Comparison of ENCODE assay signal across 8 mouse cellular contexts in genomic region chr6:97353933-97354332, GRCm38 (mm10).
DNase-seq lines count a peak whose midpoint lies in the region; ATAC-seq lines count a peak whose summit lies in the region.

No protein-coding gene starts in this region.

- no peak overlapping the region for H3K9ac ChIP-seq in hindbrain, embryonic 16.5 days (ENCODE audit: low read depth, low read length)
- H3K9ac ChIP-seq in embryonic facial prominence, embryonic 12.5 days: no peak overlapping the region
- no peak overlapping the region for H3K9ac ChIP-seq in neural tube, embryonic 14.5 days (replicated peaks; ENCODE audit: low read depth, low read length)

- peaks cover 6% of the 10 kb centered on the region; the same call in 1 of the 2 replicates for H3K36me3 ChIP-seq in hindbrain, embryonic 10.5 days
- no peaks in the 10 kb centered on the region for H3K36me3 ChIP-seq in hindbrain, embryonic 16.5 days (ENCODE audit: control insufficient read depth, insufficient read depth, low read length)
- H3K36me3 ChIP-seq in embryonic facial prominence, embryonic 12.5 days: no peaks in the 10 kb centered on the region
- no peaks in the 10 kb centered on the region for H3K36me3 ChIP-seq in neural tube, embryonic 14.5 days (ENCODE audit: control insufficient read depth, insufficient read depth, low read length)

- ATAC-seq in hindbrain, embryonic 16.5 days: no peak
- no peak for ATAC-seq in embryonic facial prominence, embryonic 12.5 days (ENCODE audit: insufficient number of reproducible peaks, insufficient read depth, low FRiP score, low TSS enrichment)
- peak; percentile 56; the same call in 1 of the 2 replicates for ATAC-seq in neural tube, embryonic 14.5 days (ENCODE audit: low read depth)

- H3K9me3 ChIP-seq in hindbrain, embryonic 10.5 days: no peaks in the 10 kb centered on the region
- no peaks in the 10 kb centered on the region for H3K9me3 ChIP-seq in hindbrain, embryonic 16.5 days (ENCODE audit: control insufficient read depth, low read length)
- no peaks in the 10 kb centered on the region for H3K9me3 ChIP-seq in embryonic facial prominence, embryonic 12.5 days
- H3K9me3 ChIP-seq in neural tube, embryonic 14.5 days (ENCODE audit: control insufficient read depth, low read length): no peaks in the 10 kb centered on the region

- DNase-seq in hindbrain, embryonic 10.5 days (ENCODE audit: low spot score): peak; percentile 63
- peak; percentile 32 for DNase-seq in liver
- no peak for DNase-seq in adrenal gland, adult 2 months
- DNase-seq in right cerebral cortex, postnatal 4 days: no peak
- DNase-seq in cerebellum, adult 18-20 months: no peak

- peaks cover 8% of the 10 kb centered on the region; the same call in 1 of the 2 replicates for H3K27me3 ChIP-seq in hindbrain, embryonic 10.5 days (ENCODE audit: insufficient read depth, poor library complexity, severe bottlenecking)
- no peaks in the 10 kb centered on the region for H3K27me3 ChIP-seq in hindbrain, embryonic 16.5 days (replicated peaks; ENCODE audit: control insufficient read depth, insufficient read depth, low read length)
- H3K27me3 ChIP-seq in embryonic facial prominence, embryonic 12.5 days: no peaks in the 10 kb centered on the region
- no peaks in the 10 kb centered on the region for H3K27me3 ChIP-seq in neural tube, embryonic 14.5 days (ENCODE audit: control insufficient read depth, insufficient read depth, low read length)

- H3K4me2 ChIP-seq in hindbrain, embryonic 16.5 days (ENCODE audit: low read length): no peak overlapping the region
- H3K4me2 ChIP-seq in embryonic facial prominence, embryonic 12.5 days (replicated peaks): peak overlapping the region; percentile 25
- no peak overlapping the region for H3K4me2 ChIP-seq in neural tube, embryonic 14.5 days (ENCODE audit: low read depth, low read length)

- peaks cover 71% of the 10 kb centered on the region for H3K4me1 ChIP-seq in hindbrain, embryonic 10.5 days (replicated peaks)
- peaks cover 16% of the 10 kb centered on the region for H3K4me1 ChIP-seq in hindbrain, embryonic 16.5 days (ENCODE audit: control insufficient read depth, insufficient read depth, low read depth, low read length)
- peaks cover 38% of the 10 kb centered on the region for H3K4me1 ChIP-seq in embryonic facial prominence, embryonic 12.5 days
- peaks cover 9% of the 10 kb centered on the region; the same call in 1 of the 2 replicates for H3K4me1 ChIP-seq in neural tube, embryonic 14.5 days (ENCODE audit: control insufficient read depth, insufficient read depth, low read length)

- H3K27ac ChIP-seq in hindbrain, embryonic 10.5 days: peak overlapping the region; percentile 64; the same call in 1 of the 2 replicates
- no peak overlapping the region for H3K27ac ChIP-seq in hindbrain, embryonic 16.5 days (ENCODE audit: low read depth, low read length)
- no peak overlapping the region for H3K27ac ChIP-seq in embryonic facial prominence, embryonic 12.5 days
- no peak overlapping the region for H3K27ac ChIP-seq in neural tube, embryonic 14.5 days (ENCODE audit: low read depth, low read length)

- peak overlapping the region; percentile 25 for H3K4me3 ChIP-seq in hindbrain, embryonic 10.5 days
- H3K4me3 ChIP-seq in hindbrain, embryonic 16.5 days (ENCODE audit: low read length): no peak overlapping the region
- H3K4me3 ChIP-seq in embryonic facial prominence, embryonic 12.5 days: peak overlapping the region; percentile 15; the same call in 1 of the 2 replicates
- H3K4me3 ChIP-seq in neural tube, embryonic 14.5 days (ENCODE audit: low read depth, low read length): no peak overlapping the region

- 8% methylated on average over 5 of the region's 5 CpGs for WGBS in hindbrain, embryonic 10.5 days
- 16% methylated on average over 5 of the region's 5 CpGs for WGBS in hindbrain, embryonic 16.5 days
- WGBS in embryonic facial prominence, embryonic 12.5 days: 10% methylated on average over 5 of the region's 5 CpGs
- 11% methylated on average over 5 of the region's 5 CpGs for WGBS in neural tube, embryonic 14.5 days

Comparison
In these comparisons a context has a peak if more than half of its experiments do, and no peak if none do; other contexts are left out.
1. H3K4me3 ChIP-seq: peak in hindbrain, embryonic 10.5 days (single experiment) and embryonic facial prominence, embryonic 12.5 days (single experiment); none in hindbrain, embryonic 16.5 days (single experiment) and neural tube, embryonic 14.5 days (single experiment).
2. DNase-seq: peak in hindbrain, embryonic 10.5 days (single experiment) and liver (single experiment); none in adrenal gland, adult 2 months (single experiment), right cerebral cortex, postnatal 4 days (single experiment) and cerebellum, adult 18-20 months (0 of 2).